Mouse (Mus musculus) heart, postnatal 0 days (tissue): ENCODE measurements around the gene Ilk. TPM values are rescaled to one million over a fixed set of nuclear protein-coding genes. Genes with fewer than 3 reads are reported as not detected.
"Not testable (repeated sequence)": the region's sequence is repeated elsewhere in the genome, so short reads cannot be mapped to it uniquely, and the experiment has no call there.

Experiments used
- ATAC-seq: fragments of 200-750 bp; cut with Nextera tagmentation; 2 replicates; pipeline ENCODE4 v1.8.0; 2017; ENCODE audit warnings: low read depth, moderate number of reproducible peaks, moderate library complexity; ENCODE audit not compliant: insufficient read depth
- DNase-seq: peaks from one replicate; pipeline ENCODE4 v3.0.0-alpha.2; 2016; ENCODE audit warnings: low spot score
- H3K27ac ChIP-seq: fragments of 300-500 bp; sonication (generic); 2 replicates; pipeline ENCODE4 v1.5.1; 2014; ENCODE audit warnings: low read depth, mild to moderate bottlenecking
- H3K27me3 ChIP-seq: fragments of 300-500 bp; sonication (generic); 2 replicates; pipeline ENCODE4 v1.6.1; 2014; ENCODE audit warnings: low read length, mixed read lengths; ENCODE audit not compliant: control insufficient read depth, insufficient read depth
- H3K36me3 ChIP-seq: fragments of 300-500 bp; sonication (generic); replicated peaks from 2 replicates; pipeline ENCODE4 v1.6.1; 2014; ENCODE audit warnings: low read length, mixed read lengths; ENCODE audit not compliant: control insufficient read depth, insufficient read depth
- H3K4me1 ChIP-seq: fragments of 300-500 bp; sonication (generic); 2 replicates; pipeline ENCODE4 v1.6.1; 2014; ENCODE audit warnings: antibody characterized with exemption; ENCODE audit not compliant: control insufficient read depth, insufficient read depth
- H3K4me2 ChIP-seq: fragments of 300-500 bp; sonication (generic); 2 replicates; pipeline ENCODE4 v1.6.1; 2014; ENCODE audit warnings: low read depth, mild to moderate bottlenecking, low read length, moderate library complexity
- H3K4me3 ChIP-seq: fragments of 300-500 bp; sonication (generic); 2 replicates; pipeline ENCODE4 v1.5.1; 2014; ENCODE audit warnings: low read depth, low read length
- H3K9ac ChIP-seq: fragments of 300-500 bp; sonication (generic); replicated peaks from 2 replicates; pipeline ENCODE4 v1.6.1; 2014; ENCODE audit warnings: low read depth, low read length, mixed read lengths
- H3K9me3 ChIP-seq: fragments of 300-500 bp; sonication (generic); replicated peaks from 2 replicates; pipeline ENCODE4 v1.6.1; 2016; ENCODE audit warnings: low read length; ENCODE audit not compliant: control insufficient read depth
- CTCF ChIP-seq: IDR thresholded peaks from 2 replicates; pipeline ENCODE4 v1.5.1; 2016; ENCODE audit warnings: antibody characterized with exemption, control low read depth, low read depth
- EP300 ChIP-seq: IDR thresholded peaks from 2 replicates; pipeline ENCODE4 v1.6.1; 2016; ENCODE audit warnings: antibody characterized with exemption, low read depth
- WGBS: fragments of 180-500 bp; shearing (Covaris S2); extraction: QIAGEN DNeasy Blood & Tissue Kit; methylation state at CpG from one replicate; pipeline ENCODE4 v1.1.7; 2014; 5-methylcytosine and 5-hydroxymethylcytosine counted together
- polyA plus RNA-seq: library from polyadenylated mRNA; unstranded; fragments of >200 nt; fragmentation: Nextera tagmentation; extraction: Ambion mirVana; gene quantifications from 2 replicates; pipeline ENCODE4 v1.2.1, GENCODE M21; 2015
- total RNA-seq: library from RNA; depleted of rRNA; stranded (reverse); fragments of >200 nt; gene quantifications from 2 replicates; pipeline ENCODE4 v1.2.3, GENCODE M21; 2014; ENCODE audit warnings: low replicate concordance

Gene Ilk
- total and polyA plus RNA-seq, 2 experiments from 2014 or later = 228 to 276 TPM

GRCm38 (mm10) chr7:105734826-105735225 lies 1.6 kb upstream of the Ilk start:
- H3K27ac ChIP-seq = no peak overlapping the region
- no peak for DNase-seq
- no peaks in the 10 kb centered on the region for H3K9me3 ChIP-seq
- H3K27me3 ChIP-seq = no peaks in the 10 kb centered on the region
- no peak for ATAC-seq
- no peak overlapping the region for H3K4me2 ChIP-seq
- peaks cover 52% of the 10 kb centered on the region for H3K36me3 ChIP-seq
- H3K4me1 ChIP-seq = peaks cover 23% of the 10 kb centered on the region
- H3K4me3 ChIP-seq = no peak overlapping the region
- 79% methylated on average over 8 of the region's 8 CpGs for WGBS
- H3K9ac ChIP-seq = 0 out of 2 replicates have a peak overlapping the region, but pooled peaks have one; percentile 21
- no peak for TF ChIP-seq EP300
- no peak for TF ChIP-seq CTCF

GRCm38 (mm10) chr7:105735464-105735863 lies 928 bp upstream of the Ilk start:
- Histone ChIP-seq H3K4me3 (peak overlapping the region; percentile 73), H3K27ac (peak overlapping the region; percentile 91), H3K4me1 (peaks cover 24% of the 10 kb centered on the region), H3K4me2 (peak overlapping the region; percentile 97), H3K9ac (peak overlapping the region; percentile 93), H3K36me3 (peaks cover 55% of the 10 kb centered on the region)
- not testable (repeated sequence) for ATAC-seq, DNase-seq, H3K9me3 ChIP-seq, H3K27me3 ChIP-seq
- 31% methylated on average over 4 of the region's 4 CpGs for WGBS

- WGBS = 0% methylated on average over 30 of the region's 30 CpGs
These were observed 624 bp downstream of the Ilk start, which contains the start of gene Rrp8 for GRCm38 (mm10) chr7:105736911-105737521. Gene Rrp8 (minus strand): TSS chr7:105737385.

GRCm38 (mm10) chr7:105737648-105738047 lies 1.3 kb downstream of the Ilk start:
- DNase-seq (peak; percentile 18), ATAC-seq (no peak)
- peaks cover 55% of the 10 kb centered on the region for H3K36me3 ChIP-seq
- no peaks in the 10 kb centered on the region for H3K27me3 ChIP-seq
- H3K4me1 ChIP-seq = peaks cover 24% of the 10 kb centered on the region
- 4% methylated on average over 3 of the region's 3 CpGs for WGBS
- no peak for TF ChIP-seq CTCF
- no peak for TF ChIP-seq EP300
- peak overlapping the region; percentile 91 for H3K27ac ChIP-seq
- no peaks in the 10 kb centered on the region for H3K9me3 ChIP-seq
- peak overlapping the region; percentile 73 for H3K4me3 ChIP-seq
- H3K9ac ChIP-seq = peak overlapping the region; percentile 93
- peak overlapping the region; percentile 97 for H3K4me2 ChIP-seq

More at GRCm38 (mm10) chr7:105736911-105737521, 624 bp downstream of the Ilk start, which contains the start of gene Rrp8:
- Histone ChIP-seq H3K9ac (peak within 1 kb of the TSS; percentile 93), H3K27ac (peak within 1 kb of the TSS; percentile 91), H3K4me2 (peak within 1 kb of the TSS; percentile 97), H3K9me3 (no peaks in the 10 kb centered on the region), H3K4me1 (peaks cover 24% of the 10 kb centered on the region), H3K27me3 (no peaks in the 10 kb centered on the region), H3K36me3 (peaks cover 55% of the 10 kb centered on the region), H3K4me3 (peak within 1 kb of the TSS; percentile 73)
- DNase-seq (peak; percentile 31), ATAC-seq (no peak; the same call in 1 of the 2 replicates)
- TF ChIP-seq CTCF (no peak), EP300 (no peak)

- peak overlapping the region; percentile 97 for H3K4me2 ChIP-seq
- peak overlapping the region; percentile 93 for H3K9ac ChIP-seq
- H3K9me3 ChIP-seq = no peaks in the 10 kb centered on the region
- H3K4me3 ChIP-seq = peak overlapping the region; percentile 73
- no peak for TF ChIP-seq EP300
- no peak for TF ChIP-seq CTCF
- no peaks in the 10 kb centered on the region for H3K27me3 ChIP-seq
- H3K27ac ChIP-seq = peak overlapping the region; percentile 91
- H3K4me1 ChIP-seq = peaks cover 24% of the 10 kb centered on the region
- H3K36me3 ChIP-seq = peaks cover 54% of the 10 kb centered on the region
- ATAC-seq (no peak), DNase-seq (no peak)
- WGBS = 18% methylated on average over 2 of the region's 2 CpGs
These were observed 1.9 kb downstream of the Ilk start for GRCm38 (mm10) chr7:105738286-105738685.
